ENCODE assay signal across 9 mouse cellular contexts in genomic region chr1:136698454-136699152, GRCm38 (mm10).
DNase-seq lines count a peak whose midpoint lies in the region; ATAC-seq lines count a peak whose summit lies in the region.
"Had no signal": no experiment of that assay in that cellular context is flagged by ENCODE, and none has a peak within 500 bp of the region (broad histone marks: within the 10 kb centered on the region; RNA-seq: fewer than 3 reads in every experiment).

No protein-coding gene starts in this region.

- H3K4me1 ChIP-seq in liver, embryonic 16.5 days (ENCODE audit: control insufficient read depth, low read depth, low read length), result no peaks in the 10 kb centered on the region; the same call in none of the 2 replicates
- 0 out of 2 replicates have a peak, but pooled peaks cover 3% of the 10 kb centered on the region for H3K4me1 ChIP-seq in midbrain, embryonic 13.5 days (replicated peaks)

- DNase-seq in adrenal gland, adult 8-10 months, result peak; percentile 48
- DNase-seq in adrenal gland, adult 18-20 months (ENCODE audit: low spot score in 2 of 2), result no peak
- DNase-seq in urinary bladder, postnatal 14 days (ENCODE audit: low spot score), result peak; percentile 20
- no peak for DNase-seq in urinary bladder, postnatal 4 days (ENCODE audit: low spot score in 2 of 2)
- DNase-seq in yolk sac, embryonic 10.5 days (ENCODE audit: low spot score), result peak; percentile 85
- DNase-seq in cerebellum, adult 18-20 months, result no peak

- H3K9me3 ChIP-seq in liver, embryonic 16.5 days (replicated peaks; ENCODE audit: control insufficient read depth, low read length), result no peaks in the 10 kb centered on the region
- no peaks in the 10 kb centered on the region for H3K9me3 ChIP-seq in midbrain, embryonic 13.5 days
- H3K9me3 ChIP-seq: hindbrain, embryonic 15.5 days had no signal

- peak overlapping the region; percentile 40 for H3K27ac ChIP-seq in liver, embryonic 16.5 days (ENCODE audit: low read length)
- no peak overlapping the region for H3K27ac ChIP-seq in midbrain, embryonic 13.5 days
- H3K27ac ChIP-seq: hindbrain, embryonic 15.5 days had no signal

- H3K27me3 ChIP-seq in liver, embryonic 16.5 days (ENCODE audit: control insufficient read depth, insufficient read depth, low read depth, low read length), result no peaks in the 10 kb centered on the region
- no peaks in the 10 kb centered on the region for H3K27me3 ChIP-seq in midbrain, embryonic 13.5 days
- H3K27me3 ChIP-seq: hindbrain, embryonic 15.5 days had no signal

- H3K4me2 ChIP-seq in liver, embryonic 16.5 days (ENCODE audit: low read depth, low read length), result no peak overlapping the region
- no peak overlapping the region for H3K4me2 ChIP-seq in midbrain, embryonic 13.5 days (replicated peaks)
- H3K4me2 ChIP-seq: hindbrain, embryonic 15.5 days had no signal

- peak; percentile 75 for ATAC-seq in liver, embryonic 16.5 days (ENCODE audit: low read depth)
- ATAC-seq in midbrain, embryonic 13.5 days, result no peak

- H3K36me3 ChIP-seq in liver, embryonic 16.5 days (ENCODE audit: control insufficient read depth, insufficient read depth), result no peaks in the 10 kb centered on the region
- no peaks in the 10 kb centered on the region for H3K36me3 ChIP-seq in midbrain, embryonic 13.5 days
- H3K36me3 ChIP-seq: hindbrain, embryonic 15.5 days had no signal

- H3K4me3 ChIP-seq in liver, embryonic 16.5 days (ENCODE audit: low read depth, low read length), result no peak overlapping the region
- no peak overlapping the region for H3K4me3 ChIP-seq in midbrain, embryonic 13.5 days (replicated peaks)
- H3K4me3 ChIP-seq: hindbrain, embryonic 15.5 days had no signal

- 49% methylated on average over 9 of the region's 9 CpGs for WGBS in liver, embryonic 16.5 days (ENCODE audit: insufficient replicate concordance)
- WGBS in midbrain, embryonic 13.5 days, result 21% methylated on average over 9 of the region's 9 CpGs

- H3K9ac ChIP-seq in liver, embryonic 16.5 days (ENCODE audit: low read depth, low read length), result no peak overlapping the region
- no peak overlapping the region for H3K9ac ChIP-seq in midbrain, embryonic 13.5 days (replicated peaks)
- H3K9ac ChIP-seq: hindbrain, embryonic 15.5 days had no signal

Comparison
In these comparisons a context has a peak if more than half of its experiments do, and no peak if none do; other contexts are left out.
1. DNase-seq: peak in adrenal gland, adult 8-10 months (single experiment), urinary bladder, postnatal 14 days (single experiment) and yolk sac, embryonic 10.5 days (single experiment); none in adrenal gland, adult 18-20 months (0 of 2), urinary bladder, postnatal 4 days (0 of 2) and cerebellum, adult 18-20 months (0 of 2).